In the genomic region with DNA sequence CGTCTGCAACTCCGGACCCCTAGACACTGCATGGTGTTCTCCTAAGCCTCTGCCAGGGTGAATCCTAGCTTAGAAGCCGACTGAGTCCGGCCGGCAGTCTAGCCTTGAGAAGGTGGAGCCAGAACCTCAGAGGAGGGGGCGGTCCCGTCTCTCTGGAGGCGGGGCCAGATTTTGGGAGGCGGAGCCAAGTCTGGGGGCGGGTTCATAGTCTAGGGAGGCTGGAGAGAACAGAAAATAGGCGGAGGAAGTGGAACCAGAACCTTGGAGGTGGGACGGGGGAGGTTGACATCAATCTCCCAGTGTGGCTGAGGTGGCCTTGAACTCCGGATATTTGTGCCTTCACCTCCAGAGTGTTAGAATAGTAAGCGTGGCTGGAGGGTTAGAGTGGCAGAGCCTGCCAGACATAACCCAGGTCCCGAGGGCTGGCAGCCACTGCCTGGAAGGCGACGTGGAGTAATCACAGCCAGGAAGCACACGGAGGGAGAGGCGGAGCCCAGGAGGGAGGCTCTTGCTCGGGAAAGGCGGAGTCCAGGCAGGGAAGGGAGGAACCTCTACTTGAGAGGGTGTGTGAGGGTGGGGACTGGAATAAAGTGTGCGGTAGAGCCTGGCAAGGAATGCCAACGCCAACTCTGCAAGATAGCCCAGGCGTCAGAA, we compare ENCODE assay signal across 8 mouse cellular contexts. TPM values are rescaled to one million over a fixed set of nuclear protein-coding genes. Genes with fewer than 3 reads are reported as not detected.
DNase-seq lines count a peak whose midpoint lies in the region; ATAC-seq lines count a peak whose summit lies in the region.

No protein-coding gene starts in this region.

- no peaks in the 10 kb centered on the region for H3K36me3 ChIP-seq in forebrain, embryonic 12.5 days (replicated peaks)
- no peaks in the 10 kb centered on the region for H3K36me3 ChIP-seq in heart, embryonic 16.5 days (ENCODE audit: control insufficient read depth, insufficient read depth)
- H3K36me3 ChIP-seq in liver, embryonic 13.5 days: no peaks in the 10 kb centered on the region

- peak overlapping the region; percentile 53 for H3K4me2 ChIP-seq in forebrain, embryonic 12.5 days
- H3K4me2 ChIP-seq in heart, embryonic 16.5 days (ENCODE audit: low read depth, low read length): peak overlapping the region; percentile 65
- H3K4me2 ChIP-seq in liver, embryonic 13.5 days: peak overlapping the region; percentile 62

- peak; percentile 82 for ATAC-seq in CD4-positive, CD25-positive, alpha-beta regulatory T cell, adult 4 months
- peak; percentile 67 for ATAC-seq in forebrain, embryonic 12.5 days (ENCODE audit: low FRiP score)
- peak; percentile 73 for ATAC-seq in heart, embryonic 16.5 days (replicated peaks; ENCODE audit: extremely low read depth, insufficient read depth, low FRiP score)
- peak; percentile 75 for ATAC-seq in liver, embryonic 13.5 days (ENCODE audit: low read depth)

- H3K9ac ChIP-seq in forebrain, embryonic 12.5 days: no peak overlapping the region
- H3K9ac ChIP-seq in heart, embryonic 16.5 days (ENCODE audit: low read length): peak overlapping the region; percentile 60
- H3K9ac ChIP-seq in liver, embryonic 13.5 days: no peak overlapping the region

- H3K4me1 ChIP-seq in forebrain, embryonic 12.5 days: peaks cover 47% of the 10 kb centered on the region
- peaks cover 33% of the 10 kb centered on the region for H3K4me1 ChIP-seq in heart, embryonic 16.5 days (ENCODE audit: control insufficient read depth, insufficient read depth, low read length)
- H3K4me1 ChIP-seq in liver, embryonic 13.5 days (replicated peaks): peaks cover 29% of the 10 kb centered on the region

- WGBS in forebrain, embryonic 12.5 days: 2% methylated on average over 24 of the region's 24 CpGs
- WGBS in heart, embryonic 16.5 days: 1% methylated on average over 24 of the region's 24 CpGs
- WGBS in liver, embryonic 13.5 days (ENCODE audit: insufficient replicate concordance): 1% methylated on average over 24 of the region's 24 CpGs

- no peaks in the 10 kb centered on the region for H3K9me3 ChIP-seq in forebrain, embryonic 12.5 days
- H3K9me3 ChIP-seq in heart, embryonic 16.5 days (replicated peaks; ENCODE audit: control insufficient read depth, low read length): no peaks in the 10 kb centered on the region
- H3K9me3 ChIP-seq in liver, embryonic 13.5 days (replicated peaks): no peaks in the 10 kb centered on the region

- DNase-seq in c-Kit-positive CD71-positive TER-119-negative erythroid progenitor cells, embryonic 14.5 days (ENCODE audit: low read depth): peak; percentile 48
- DNase-seq in kidney, postnatal 14 days: peak; percentile 96
- peak; percentile 70 for DNase-seq in liver, embryonic 13.5 days
- DNase-seq in naive thymus-derived CD4-positive, alpha-beta T cell, adult 2 months (ENCODE audit: low read depth): peak; percentile 65
- peak; percentile 80 to 86 for DNase-seq in spleen, postnatal 4 days (ENCODE audit: low spot score in 2 of 2)

- peaks cover 61% of the 10 kb centered on the region for H3K27me3 ChIP-seq in forebrain, embryonic 12.5 days
- no peaks in the 10 kb centered on the region for H3K27me3 ChIP-seq in heart, embryonic 16.5 days (ENCODE audit: control insufficient read depth, insufficient read depth, low read length)
- H3K27me3 ChIP-seq in liver, embryonic 13.5 days: peaks cover 59% of the 10 kb centered on the region

- no peak overlapping the region for H3K27ac ChIP-seq in forebrain, embryonic 12.5 days
- peak overlapping the region; percentile 67 for H3K27ac ChIP-seq in heart, embryonic 16.5 days (ENCODE audit: low read length)
- H3K27ac ChIP-seq in liver, embryonic 13.5 days: no peak overlapping the region

- peak overlapping the region; percentile 32 for H3K4me3 ChIP-seq in forebrain, embryonic 12.5 days (replicated peaks)
- peak overlapping the region; percentile 44 for H3K4me3 ChIP-seq in heart, embryonic 16.5 days (ENCODE audit: low read length)
- H3K4me3 ChIP-seq in liver, embryonic 13.5 days (replicated peaks): peak overlapping the region; percentile 42

RNA-seq across cellular contexts. Expression of gene Plcd1, which starts 5.0 kb away (rescaled TPM):
- polyA plus RNA-seq in CD4-positive, CD25-positive, alpha-beta regulatory T cell, adult 4 months (2017; shearing (Covaris generic)): 1 to 10 TPM; 1.2 to 3.5 TPM
- polyA plus RNA-seq in forebrain, embryonic 12.5 days (2016; fragmentation: Nextera tagmentation; extraction: Ambion mirVana): 11.0 and 16.8 TPM in 2 replicates
- polyA plus RNA-seq in heart, embryonic 16.5 days (2015; fragmentation: Nextera tagmentation; extraction: Ambion mirVana): 23.0 and 23.8 TPM in 2 replicates
- polyA plus RNA-seq in liver, embryonic 13.5 days (2015; fragmentation: Nextera tagmentation; extraction: Ambion mirVana): 1.6 and 2.0 TPM in 2 replicates

RNA-seq across cellular contexts. Expression of gene Dlec1, which starts 14.0 kb away (rescaled TPM):
- not detected for polyA plus RNA-seq in CD4-positive, CD25-positive, alpha-beta regulatory T cell, adult 4 months (2017; shearing (Covaris generic))
- polyA plus RNA-seq in forebrain, embryonic 12.5 days (2016; fragmentation: Nextera tagmentation; extraction: Ambion mirVana): 0.79 and 1.0 TPM in 2 replicates
- 0.67 and 0.84 TPM in 2 replicates for polyA plus RNA-seq in heart, embryonic 16.5 days (2015; fragmentation: Nextera tagmentation; extraction: Ambion mirVana)
- not detected in 2 replicates for polyA plus RNA-seq in liver, embryonic 13.5 days (2015; fragmentation: Nextera tagmentation; extraction: Ambion mirVana)

RNA-seq across cellular contexts. Expression of gene Vill, which starts 35.7 kb away (rescaled TPM):
- polyA plus RNA-seq in CD4-positive, CD25-positive, alpha-beta regulatory T cell, adult 4 months (2017; shearing (Covaris generic)): 10 to 100 TPM; 19.6 to 28.1 TPM
- polyA plus RNA-seq in forebrain, embryonic 12.5 days (2016; fragmentation: Nextera tagmentation; extraction: Ambion mirVana): 6.8 and 6.9 TPM in 2 replicates
- 9.0 and 11.4 TPM in 2 replicates for polyA plus RNA-seq in heart, embryonic 16.5 days (2015; fragmentation: Nextera tagmentation; extraction: Ambion mirVana)
- polyA plus RNA-seq in liver, embryonic 13.5 days (2015; fragmentation: Nextera tagmentation; extraction: Ambion mirVana): 7.6 and 7.7 TPM in 2 replicates
